Mouse (Mus musculus): ENCODE measurements around the gene Gpr150. TPM values are rescaled to one million over a fixed set of nuclear protein-coding genes. Genes with fewer than 3 reads are reported as not detected.

Gene Gpr150
- polyA plus RNA-seq, 1 experiment = 0.39 TPM

- TF ChIP-seq POLR2A (IDR thresholded peaks at IDR 0.05; ENCODE audit: low read depth, low read length) (no peak), CTCF (conservative IDR thresholded peaks at IDR 0.05; ENCODE audit: insufficient read depth, insufficient read length, low read depth, low read length) (no peak)
- Histone ChIP-seq H3K27ac (ENCODE audit: insufficient read depth, low read depth, low read length) (no peak overlapping the region), H3K27me3 (replicated peaks; ENCODE audit: control insufficient read depth, insufficient read depth, low read length) (no peaks in the 10 kb centered on the region), H3K4me1 (ENCODE audit: control insufficient read depth, insufficient read depth, low read length) (peaks cover 5% of the 10 kb centered on the region; the same call in 1 of the 2 replicates), H3K4me3 (ENCODE audit: insufficient read depth, low read depth, low read length) (no peak overlapping the region), H3K36me3 (ENCODE audit: control insufficient read depth, insufficient read depth, low read length) (no peaks in the 10 kb centered on the region)
- WGBS = 17% methylated on average over 1 of the region's 1 CpGs
- peak; percentile 70 for DNase-seq
These were observed 14.3 kb downstream of the Gpr150 start for GRCm38 (mm10) chr13:76042455-76042854.

- Histone ChIP-seq H3K27ac (ENCODE audit: insufficient read depth, low read depth, low read length) (peak overlapping the region; percentile 45; the same call in 1 of the 2 replicates), H3K4me1 (ENCODE audit: control insufficient read depth, insufficient read depth, low read length) (no peaks in the 10 kb centered on the region), H3K4me3 (ENCODE audit: insufficient read depth, low read depth, low read length) (no peak overlapping the region), H3K36me3 (ENCODE audit: control insufficient read depth, insufficient read depth, low read length) (no peaks in the 10 kb centered on the region), H3K27me3 (replicated peaks; ENCODE audit: control insufficient read depth, insufficient read depth, low read length) (no peaks in the 10 kb centered on the region)
- WGBS = 55% methylated on average over 3 of the region's 3 CpGs
- DNase-seq = peak; percentile 53
- no peak for TF ChIP-seq CTCF (conservative IDR thresholded peaks at IDR 0.05; ENCODE audit: insufficient read depth, insufficient read length, low read depth, low read length)
These were observed 32.2 kb downstream of the Gpr150 start for GRCm38 (mm10) chr13:76024588-76024987.

- H3K4me1 ChIP-seq (ENCODE audit: control insufficient read depth, insufficient read depth, low read length) = peaks cover 6% of the 10 kb centered on the region; the same call in 1 of the 2 replicates
- H3K4me3 ChIP-seq (ENCODE audit: insufficient read depth, low read depth, low read length) = no peak overlapping the region
- H3K27me3 ChIP-seq (replicated peaks; ENCODE audit: control insufficient read depth, insufficient read depth, low read length) = no peaks in the 10 kb centered on the region
- H3K36me3 ChIP-seq (ENCODE audit: control insufficient read depth, insufficient read depth, low read length) = no peaks in the 10 kb centered on the region
- peak; percentile 39 for DNase-seq
- H3K27ac ChIP-seq (ENCODE audit: insufficient read depth, low read depth, low read length) = no peak overlapping the region
- 89% methylated on average over 2 of the region's 2 CpGs for WGBS
- no peak for TF ChIP-seq POLR2A (IDR thresholded peaks at IDR 0.05; ENCODE audit: low read depth, low read length)
- TF ChIP-seq CTCF (conservative IDR thresholded peaks at IDR 0.05; ENCODE audit: insufficient read depth, insufficient read length, low read depth, low read length) = no peak
These were observed 35.0 kb downstream of the Gpr150 start for GRCm38 (mm10) chr13:76021782-76022181.

- H3K27me3 ChIP-seq (replicated peaks; ENCODE audit: control insufficient read depth, insufficient read depth, low read length) = no peaks in the 10 kb centered on the region
- H3K4me1 ChIP-seq (ENCODE audit: control insufficient read depth, insufficient read depth, low read length) = peaks cover 6% of the 10 kb centered on the region; the same call in 1 of the 2 replicates
- 35% methylated on average over 5 of the region's 5 CpGs for WGBS
- TF ChIP-seq POLR2A (IDR thresholded peaks at IDR 0.05; ENCODE audit: low read depth, low read length) (no peak), CTCF (conservative IDR thresholded peaks at IDR 0.05; ENCODE audit: insufficient read depth, insufficient read length, low read depth, low read length) (no peak)
- no peaks in the 10 kb centered on the region for H3K36me3 ChIP-seq (ENCODE audit: control insufficient read depth, insufficient read depth, low read length)
- peak overlapping the region; percentile 31; the same call in 1 of the 2 replicates for H3K27ac ChIP-seq (ENCODE audit: insufficient read depth, low read depth, low read length)
- peak overlapping the region; percentile 85 for H3K4me3 ChIP-seq (ENCODE audit: insufficient read depth, low read depth, low read length)
- DNase-seq = no peak
These were observed 37.9 kb downstream of the Gpr150 start for GRCm38 (mm10) chr13:76018844-76019400.

GRCm38 (mm10) chr13:76017974-76018843, 38.6 kb downstream of the Gpr150 start, which contains the start of gene Rfesd:
Gene Rfesd, minus strand, starts transcription at chr13:76018719.
- TF ChIP-seq POLR2A (IDR thresholded peaks at IDR 0.05; ENCODE audit: low read depth, low read length) (peak; percentile 93), CTCF (conservative IDR thresholded peaks at IDR 0.05; ENCODE audit: insufficient read depth, insufficient read length, low read depth, low read length) (no peak)
- WGBS = under 1% methylated on average over 50 of the region's 50 CpGs
- Histone ChIP-seq H3K27me3 (replicated peaks; ENCODE audit: control insufficient read depth, insufficient read depth, low read length) (no peaks in the 10 kb centered on the region), H3K27ac (ENCODE audit: insufficient read depth, low read depth, low read length) (peak within 1 kb of the TSS; percentile 93), H3K4me3 (ENCODE audit: insufficient read depth, low read depth, low read length) (peak within 1 kb of the TSS; percentile 85), H3K36me3 (ENCODE audit: control insufficient read depth, insufficient read depth, low read length) (no peaks in the 10 kb centered on the region), H3K4me1 (ENCODE audit: control insufficient read depth, insufficient read depth, low read length) (peaks cover 6% of the 10 kb centered on the region; the same call in 1 of the 2 replicates)
- DNase-seq = peak; percentile 99

- no peak overlapping the region for H3K27ac ChIP-seq (ENCODE audit: insufficient read depth, low read depth, low read length)
- peaks cover 6% of the 10 kb centered on the region; the same call in 1 of the 2 replicates for H3K4me1 ChIP-seq (ENCODE audit: control insufficient read depth, insufficient read depth, low read length)
- 47% methylated on average over 4 of the region's 4 CpGs for WGBS
- no peaks in the 10 kb centered on the region for H3K36me3 ChIP-seq (ENCODE audit: control insufficient read depth, insufficient read depth, low read length)
- no peak for DNase-seq
- TF ChIP-seq POLR2A (IDR thresholded peaks at IDR 0.05; ENCODE audit: low read depth, low read length) (no peak), CTCF (conservative IDR thresholded peaks at IDR 0.05; ENCODE audit: insufficient read depth, insufficient read length, low read depth, low read length) (no peak)
- H3K27me3 ChIP-seq (replicated peaks; ENCODE audit: control insufficient read depth, insufficient read depth, low read length) = no peaks in the 10 kb centered on the region
- H3K4me3 ChIP-seq (ENCODE audit: insufficient read depth, low read depth, low read length) = peak overlapping the region; percentile 85
These were observed 39.3 kb downstream of the Gpr150 start for GRCm38 (mm10) chr13:76017465-76017864.

GRCm38 (mm10) chr13:76014511-76014910, 42.3 kb downstream of the Gpr150 start:
- no peak for DNase-seq
- Histone ChIP-seq H3K27me3 (replicated peaks; ENCODE audit: control insufficient read depth, insufficient read depth, low read length) (no peaks in the 10 kb centered on the region), H3K27ac (ENCODE audit: insufficient read depth, low read depth, low read length) (no peak overlapping the region), H3K4me3 (ENCODE audit: insufficient read depth, low read depth, low read length) (no peak overlapping the region), H3K4me1 (ENCODE audit: control insufficient read depth, insufficient read depth, low read length) (peaks cover 6% of the 10 kb centered on the region; the same call in 1 of the 2 replicates), H3K36me3 (ENCODE audit: control insufficient read depth, insufficient read depth, low read length) (no peaks in the 10 kb centered on the region)
- 80% methylated on average over 2 of the region's 2 CpGs for WGBS
- TF ChIP-seq CTCF (conservative IDR thresholded peaks at IDR 0.05; ENCODE audit: insufficient read depth, insufficient read length, low read depth, low read length) = no peak
- TF ChIP-seq POLR2A (IDR thresholded peaks at IDR 0.05; ENCODE audit: low read depth, low read length) = no peak

Other genes with a start within 250 kb of the Gpr150 start
- gene Glrx, start 217.1 kb downstream of the Gpr150 start, polyA plus RNA-seq (2012; rRNA removed) = 47.1 and 56.4 TPM in 2 replicates
- 2.6 and 3.7 TPM in 2 replicates for gene Rhobtb3, start 113.1 kb downstream of the Gpr150 start, polyA plus RNA-seq (2012; rRNA removed)
- gene Spata9, start 89.8 kb downstream of the Gpr150 start, polyA plus RNA-seq (2012; rRNA removed) = not detected in 2 replicates
- 5.8 and 7.1 TPM in 2 replicates for gene Rfesd, start 38.3 kb downstream of the Gpr150 start, polyA plus RNA-seq (2012; rRNA removed)
- gene Arsk, start 41.7 kb upstream of the Gpr150 start, polyA plus RNA-seq (2012; rRNA removed) = 8.6 and 9.0 TPM in 2 replicates
- gene Ttc37, start 41.7 kb upstream of the Gpr150 start, polyA plus RNA-seq (2012; rRNA removed) = 6.4 and 6.9 TPM in 2 replicates
- gene Fam81b, start 248.1 kb upstream of the Gpr150 start, polyA plus RNA-seq (2012; rRNA removed) = not detected in 2 replicates

Data from kidney, adult 2 months (tissue).